ENCODE assay signal across 19 mouse cellular contexts in the genomic region with DNA sequence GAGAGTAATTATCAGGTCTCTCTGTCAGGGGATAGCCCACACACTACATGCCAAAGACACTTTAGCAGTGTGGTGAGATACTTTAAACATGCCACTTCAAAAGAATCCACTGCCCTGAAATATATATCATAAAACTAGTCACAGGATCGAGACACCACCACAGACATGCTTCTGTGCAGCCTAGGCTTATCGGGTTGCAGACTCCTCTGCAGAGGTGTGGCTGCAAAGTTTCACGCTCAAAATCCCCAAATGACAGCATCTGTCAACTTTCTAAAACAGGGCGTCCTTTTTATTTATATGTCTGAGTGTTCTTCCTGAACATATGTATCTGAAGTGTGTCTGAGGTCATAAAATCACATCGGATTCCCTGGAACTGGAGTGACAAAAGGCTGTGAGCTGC.
DNase-seq lines count a peak whose midpoint lies in the region; ATAC-seq lines count a peak whose summit lies in the region.
"Had no signal": no experiment of that assay in that cellular context is flagged by ENCODE, and none has a peak within 500 bp of the region (broad histone marks: within the 10 kb centered on the region; RNA-seq: fewer than 3 reads in every experiment).

No protein-coding gene starts in this region.

- peak; percentile 18 for DNase-seq in left cerebral cortex, adult 11 months (ENCODE audit: low spot score)
- DNase-seq in left cerebral cortex, adult 8-10 months (ENCODE audit: low spot score in 2 of 2), result no peak
- DNase-seq in c-Kit-positive CD71-positive TER-119-positive erythroid progenitor cells, embryonic 14.5 days (ENCODE audit: low spot score), result peak; percentile 8
- no peak for DNase-seq in kidney, postnatal 14 days
- DNase-seq in kidney, postnatal 4 days, result no peak
- DNase-seq in layer of hippocampus, adult 9-11 months, result no peak
- DNase-seq: adrenal gland, adult 2 months; adrenal gland, postnatal 10 days; adrenal gland, postnatal 25 days; cerebellum, adult 11 months; cerebellum, adult 18-20 months; cerebellum, adult 8-10 months; cerebellum, adult 9-11 months; cerebellum, postnatal 14 days; cerebellum, postnatal 36 days; embryo, embryonic 11 days had no signal

- peak; percentile 49; the same call in 1 of the 2 replicates for ATAC-seq in erythroid progenitor cell, adult 5-6 weeks (replicated peaks; ENCODE audit: low FRiP score, poor library complexity, severe bottlenecking)
- ATAC-seq: forebrain, embryonic 14.5 days; forebrain, embryonic 16.5 days had no signal

Comparison
In these comparisons a context has a peak if more than half of its experiments do, and no peak if none do; other contexts are left out.
1. DNase-seq: peak in left cerebral cortex, adult 11 months (single experiment) and c-Kit-positive CD71-positive TER-119-positive erythroid progenitor cells, embryonic 14.5 days (single experiment); none in left cerebral cortex, adult 8-10 months (0 of 2), kidney, postnatal 14 days (single experiment), kidney, postnatal 4 days (0 of 2) and layer of hippocampus, adult 9-11 months (single experiment).